Mouse (Mus musculus) heart, embryonic 12.5 days (tissue): Measurements from ENCODE around the gene Slc24a1. TPM values are rescaled to one million over a fixed set of nuclear protein-coding genes. Genes with fewer than 3 reads are reported as not detected.

ENCODE experiments used
- ATAC-seq: fragments of 200-750 bp; cut with Nextera tagmentation; 2 replicates; pipeline ENCODE4 v1.8.0; 2017; ENCODE audit warnings: moderate TSS enrichment, moderate library complexity; ENCODE audit not compliant: insufficient number of reproducible peaks, low FRiP score
- H3K27ac ChIP-seq: fragments of 300-500 bp; sonication (generic); 2 replicates; pipeline ENCODE4 v1.5.1; 2016; ENCODE audit warnings: mild to moderate bottlenecking, moderate library complexity; ENCODE audit not compliant: poor library complexity, severe bottlenecking
- H3K27me3 ChIP-seq: fragments of 300-500 bp; sonication (generic); replicated peaks from 2 replicates; pipeline ENCODE4 v1.6.1; 2016; ENCODE audit warnings: mild to moderate bottlenecking, moderate library complexity
- H3K36me3 ChIP-seq: fragments of 300-500 bp; sonication (generic); 2 replicates; pipeline ENCODE4 v1.6.1; 2016; ENCODE audit warnings: mild to moderate bottlenecking, moderate library complexity
- H3K4me1 ChIP-seq: fragments of 300-500 bp; sonication (generic); replicated peaks from 2 replicates; pipeline ENCODE4 v1.6.1; 2016; ENCODE audit warnings: mild to moderate bottlenecking
- H3K4me2 ChIP-seq: fragments of 300-500 bp; sonication (generic); 2 replicates; pipeline ENCODE4 v1.6.1; 2016; ENCODE audit warnings: mild to moderate bottlenecking, moderate library complexity
- H3K4me3 ChIP-seq: fragments of 300-500 bp; sonication (generic); 2 replicates; pipeline ENCODE4 v1.5.1; 2016; ENCODE audit warnings: mild to moderate bottlenecking
- H3K9ac ChIP-seq: fragments of 300-500 bp; sonication (generic); 2 replicates; pipeline ENCODE4 v1.6.1; 2016; ENCODE audit warnings: mild to moderate bottlenecking, moderate library complexity
- H3K9me3 ChIP-seq: fragments of 300-500 bp; sonication (generic); replicated peaks from 2 replicates; pipeline ENCODE4 v1.6.1; 2016; ENCODE audit warnings: mild to moderate bottlenecking, moderate library complexity
- WGBS: fragments of 180-500 bp; shearing (Covaris S2); methylation state at CpG from one replicate; pipeline ENCODE4 v1.1.7; 2016; 5-methylcytosine and 5-hydroxymethylcytosine counted together
- microRNA-seq: library from miRNA; unstranded; fragments of <30 nt; microRNA quantifications from one replicate; pipeline ENCODE4, GENCODE M21; 2017
- polyA plus RNA-seq: library from polyadenylated mRNA; unstranded; fragments of >200 nt; fragmentation: Nextera tagmentation; extraction: Ambion mirVana; gene quantifications from 2 replicates; pipeline ENCODE4 v1.2.1, GENCODE M21; 2016

Gene Slc24a1
- polyA plus RNA-seq, 1 experiment from 2014 or later = 0.05 TPM

DNA sequence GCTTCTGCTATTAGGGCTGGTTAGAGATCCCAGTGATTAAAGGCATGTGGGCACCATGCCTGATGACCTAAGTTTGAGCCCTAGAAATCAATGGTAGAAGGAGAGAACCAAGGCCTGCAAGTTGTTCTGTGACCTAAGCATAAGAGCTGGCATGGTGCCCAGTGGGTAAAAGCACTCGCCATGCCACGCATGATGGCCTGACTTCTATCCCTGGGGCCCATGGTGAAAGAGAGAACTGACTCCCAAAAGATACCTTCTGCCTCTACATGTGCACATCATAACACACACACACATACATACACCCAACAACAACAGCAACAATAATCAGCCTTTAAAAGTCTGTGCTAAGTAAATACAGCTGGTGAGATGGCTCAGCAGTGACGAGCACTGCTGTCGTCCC, 38.0 kb downstream of the Slc24a1 start:
- no peaks in the 10 kb centered on the region for H3K27me3 ChIP-seq
- no peak for ATAC-seq

DNA sequence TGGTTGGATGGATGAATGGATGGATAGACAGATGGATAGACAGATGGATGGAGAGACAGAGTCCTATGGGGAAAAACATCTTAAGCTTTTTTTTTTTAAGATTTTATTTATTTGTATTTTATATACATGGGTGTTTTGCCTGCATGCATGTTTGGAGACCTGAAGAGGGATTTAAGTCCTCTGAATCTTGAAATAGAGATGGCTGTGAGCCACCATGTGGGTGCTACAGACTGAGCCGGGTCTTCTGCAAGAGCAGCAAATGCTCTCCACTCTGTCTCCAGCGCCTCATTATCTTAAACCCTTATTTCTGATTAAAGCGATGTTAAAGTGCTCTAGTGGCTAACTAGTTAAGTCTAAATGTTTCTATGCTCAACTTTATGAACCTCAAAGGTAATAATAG, 44.0 kb downstream of the Slc24a1 start:
- no peak overlapping the region for H3K4me3 ChIP-seq
- no peaks in the 10 kb centered on the region for H3K9me3 ChIP-seq
- H3K27ac ChIP-seq = no peak overlapping the region
- 86% methylated on average over 3 of the region's 3 CpGs for WGBS
- no peak overlapping the region for H3K9ac ChIP-seq
- no peaks in the 10 kb centered on the region for H3K27me3 ChIP-seq
- no peak overlapping the region for H3K4me2 ChIP-seq
- 0 out of 2 replicates have a peak, but pooled peaks cover 4% of the 10 kb centered on the region for H3K4me1 ChIP-seq
- ATAC-seq = no peak
- H3K36me3 ChIP-seq = peaks cover 10% of the 10 kb centered on the region; the same call in 1 of the 2 replicates

More for the DNA sequence above, 38.0 kb downstream of the Slc24a1 start:
- peaks cover 5% of the 10 kb centered on the region; the same call in 1 of the 2 replicates for H3K9me3 ChIP-seq
- H3K36me3 ChIP-seq = peaks cover 21% of the 10 kb centered on the region
- no peak overlapping the region for H3K9ac ChIP-seq
- no peak overlapping the region for H3K27ac ChIP-seq
- no peak overlapping the region for H3K4me2 ChIP-seq
- no peaks in the 10 kb centered on the region for H3K4me1 ChIP-seq
- WGBS = 95% methylated on average over 4 of the region's 4 CpGs
- no peak overlapping the region for H3K4me3 ChIP-seq

DNA sequence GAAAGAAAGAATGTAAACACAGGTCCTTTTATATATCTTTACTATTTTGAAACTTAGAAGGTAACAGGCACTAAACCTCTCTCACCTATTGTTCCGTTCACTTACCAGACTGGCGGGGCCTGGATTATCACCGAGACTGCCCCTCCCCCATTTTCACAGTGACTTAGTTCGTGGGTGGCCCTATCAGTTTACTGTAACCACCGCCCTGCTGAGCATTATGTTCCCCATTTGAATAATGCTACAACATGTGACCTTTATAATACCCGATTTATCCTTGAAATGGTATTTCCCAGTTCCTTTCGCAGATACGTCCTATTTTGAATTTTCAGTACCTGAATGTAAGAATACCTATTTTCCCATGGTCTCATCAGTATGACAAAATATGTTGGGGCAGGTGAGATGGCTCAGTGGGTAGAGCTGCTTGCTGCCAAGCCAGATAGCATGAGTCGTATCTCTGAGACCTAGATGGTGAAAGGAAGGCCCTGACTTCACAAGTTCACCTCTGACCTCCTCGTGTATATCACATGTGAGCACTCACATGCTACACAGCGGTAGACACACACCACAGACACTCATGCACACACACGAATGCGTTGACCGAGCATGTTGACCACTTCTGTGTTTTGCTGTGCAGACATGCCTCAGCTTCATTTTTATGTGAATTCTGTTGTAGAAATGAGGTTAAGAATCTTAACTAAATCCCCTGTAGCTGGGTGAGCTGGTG, 46.3 kb downstream of the Slc24a1 start:
- ATAC-seq = no peak
- no peaks in the 10 kb centered on the region for H3K9me3 ChIP-seq
- no peak overlapping the region for H3K27ac ChIP-seq
- no peaks in the 10 kb centered on the region for H3K27me3 ChIP-seq
- no peak overlapping the region for H3K4me2 ChIP-seq
- H3K9ac ChIP-seq = no peak overlapping the region
- 82% methylated on average over 14 of the region's 14 CpGs for WGBS
- peaks cover 9% of the 10 kb centered on the region; the same call in 1 of the 2 replicates for H3K36me3 ChIP-seq
- 0 out of 2 replicates have a peak, but pooled peaks cover 4% of the 10 kb centered on the region for H3K4me1 ChIP-seq
- H3K4me3 ChIP-seq = no peak overlapping the region

DNA sequence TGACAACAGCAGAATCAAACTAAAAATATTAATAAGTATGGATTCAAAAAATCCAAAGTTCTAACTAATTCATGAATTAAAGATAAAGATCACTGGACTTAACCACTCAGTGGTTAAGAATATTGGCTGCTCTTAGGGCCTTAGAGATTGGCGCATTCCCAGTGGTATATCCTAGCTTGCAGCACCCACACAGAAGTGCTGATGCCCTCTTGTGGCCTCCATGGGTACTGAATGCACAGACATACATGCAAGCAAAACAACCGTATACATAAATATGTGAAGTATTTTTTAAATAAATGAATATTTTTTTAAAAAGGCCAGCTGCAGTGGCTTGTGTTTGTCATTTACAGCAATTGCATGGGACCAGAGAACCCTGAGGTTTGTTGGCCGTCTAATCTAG, 48.0 kb downstream of the Slc24a1 start:
- H3K4me1 ChIP-seq = 0 out of 2 replicates have a peak, but pooled peaks cover 4% of the 10 kb centered on the region
- H3K4me2 ChIP-seq = no peak overlapping the region
- WGBS = 62% methylated on average over 3 of the region's 3 CpGs
- no peak overlapping the region for H3K9ac ChIP-seq
- H3K36me3 ChIP-seq = peaks cover 6% of the 10 kb centered on the region; the same call in 1 of the 2 replicates
- no peak overlapping the region for H3K27ac ChIP-seq
- no peaks in the 10 kb centered on the region for H3K27me3 ChIP-seq
- H3K9me3 ChIP-seq = no peaks in the 10 kb centered on the region
- ATAC-seq = 0 out of 2 replicates have a peak, but pooled peaks have one; percentile 33
- H3K4me3 ChIP-seq = no peak overlapping the region

DNA sequence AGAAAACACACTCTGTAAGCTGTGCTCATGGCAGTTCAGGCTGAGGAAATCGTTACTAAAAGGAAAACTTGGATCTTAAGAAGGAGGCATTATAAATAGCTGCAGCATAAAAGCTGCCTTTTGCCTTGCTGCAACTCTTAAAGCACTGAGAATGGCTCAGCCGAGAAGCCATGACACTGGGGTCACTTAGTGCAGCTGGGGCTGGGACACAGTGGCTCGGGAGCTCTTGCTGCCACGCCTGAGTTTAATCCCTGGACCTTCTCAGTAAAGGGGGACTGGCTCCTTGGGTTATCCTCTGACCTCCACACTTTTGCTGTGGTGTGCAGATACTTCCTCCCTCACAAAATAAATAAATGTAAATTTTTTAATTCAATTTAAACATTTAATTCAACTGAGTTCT, 48.5 kb downstream of the Slc24a1 start:
- Histone ChIP-seq H3K27me3 (no peaks in the 10 kb centered on the region), H3K9me3 (no peaks in the 10 kb centered on the region), H3K36me3 (peaks cover 12% of the 10 kb centered on the region), H3K4me1 (0 out of 2 replicates have a peak, but pooled peaks cover 4% of the 10 kb centered on the region), H3K9ac (no peak overlapping the region), H3K4me2 (no peak overlapping the region), H3K27ac (no peak overlapping the region), H3K4me3 (no peak overlapping the region)
- WGBS = 45% methylated on average over 4 of the region's 4 CpGs
- ATAC-seq = no peak

DNA sequence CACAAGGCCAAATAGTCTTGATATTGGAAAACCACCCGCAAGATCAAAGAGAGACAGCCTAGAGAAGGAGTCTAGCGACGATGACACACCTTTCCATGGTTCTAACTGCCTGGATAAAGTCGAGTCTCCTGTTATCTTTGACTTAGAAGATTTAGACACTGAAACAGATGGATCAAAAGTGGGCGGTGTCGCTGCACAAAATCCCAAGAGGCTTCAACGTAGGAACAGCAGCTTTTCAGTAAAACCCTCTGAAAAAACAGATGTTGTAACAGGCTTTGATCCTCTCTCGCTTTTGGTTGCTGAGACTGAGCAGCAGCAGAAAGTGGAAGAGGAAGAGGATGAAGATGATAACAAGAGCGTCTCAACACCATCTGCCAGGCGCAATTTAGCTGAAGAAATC, 54.8 kb downstream of the Slc24a1 start:
- Histone ChIP-seq H3K9me3 (no peaks in the 10 kb centered on the region), H3K4me3 (no peak overlapping the region), H3K4me2 (no peak overlapping the region), H3K9ac (no peak overlapping the region), H3K27me3 (no peaks in the 10 kb centered on the region), H3K27ac (no peak overlapping the region), H3K4me1 (no peaks in the 10 kb centered on the region), H3K36me3 (peaks cover 25% of the 10 kb centered on the region)
- WGBS = 80% methylated on average over 10 of the region's 10 CpGs
- no peak for ATAC-seq

DNA sequence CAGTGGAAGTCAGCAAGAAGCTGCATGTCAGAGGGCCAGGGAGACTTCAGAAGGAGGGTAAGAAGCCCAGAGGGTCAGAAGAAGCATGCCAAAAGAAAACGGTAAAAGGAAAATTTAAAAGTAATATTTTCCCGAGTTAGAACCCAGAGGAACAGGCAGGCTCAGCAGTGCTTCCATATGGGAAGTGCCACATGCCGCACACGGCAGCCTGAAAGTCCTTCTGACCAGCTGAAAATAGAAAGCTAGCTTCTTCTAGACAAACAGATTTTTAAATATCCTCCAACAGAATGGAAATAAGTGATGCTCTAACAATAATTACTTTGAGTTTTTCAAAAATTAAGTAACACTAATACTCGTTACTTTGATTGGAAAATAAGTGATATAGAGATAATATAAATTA, 65.4 kb downstream of the Slc24a1 start:
- no peak overlapping the region for H3K9ac ChIP-seq
- H3K36me3 ChIP-seq = peaks cover 9% of the 10 kb centered on the region
- H3K27ac ChIP-seq = no peak overlapping the region
- 82% methylated on average over 5 of the region's 5 CpGs for WGBS
- ATAC-seq = no peak
- H3K4me1 ChIP-seq = no peaks in the 10 kb centered on the region
- no peaks in the 10 kb centered on the region for H3K27me3 ChIP-seq
- H3K4me2 ChIP-seq = no peak overlapping the region
- no peaks in the 10 kb centered on the region for H3K9me3 ChIP-seq
- H3K4me3 ChIP-seq = no peak overlapping the region

Small RNA genes within 50 kb of the gene (microRNA-seq; reads per million reads assigned to microRNA genes)
- not detected for gene Gm25640

Other genes starting within 250 kb of the Slc24a1 start
- gene Rab11a, start 213.8 kb downstream of the Slc24a1 start, polyA plus RNA-seq = 325 and 346 TPM in 2 replicates
- 5.4 and 8.0 TPM in 2 replicates for gene Dennd4a, start 140.3 kb downstream of the Slc24a1 start, polyA plus RNA-seq
- gene Ints14, start 9.3 kb upstream of the Slc24a1 start, polyA plus RNA-seq = 45.2 and 48.6 TPM in 2 replicates
- gene Hacd3, start 70.1 kb upstream of the Slc24a1 start, polyA plus RNA-seq = 62.8 and 64.0 TPM in 2 replicates
- 42.6 and 44.3 TPM in 2 replicates for gene Dpp8, start 80.8 kb upstream of the Slc24a1 start, polyA plus RNA-seq
- gene Igdcc4, start 149.9 kb upstream of the Slc24a1 start, polyA plus RNA-seq = 12.9 and 13.0 TPM in 2 replicates
- 4.8 and 5.5 TPM in 2 replicates for gene Igdcc3, start 189.6 kb upstream of the Slc24a1 start, polyA plus RNA-seq
- gene Parp16, start 243.7 kb upstream of the Slc24a1 start, polyA plus RNA-seq = 5.0 and 5.8 TPM in 2 replicates